Mouse (Mus musculus): Measurements from ENCODE around the gene Slc25a28.

The Slc25a28 gene

DNA sequence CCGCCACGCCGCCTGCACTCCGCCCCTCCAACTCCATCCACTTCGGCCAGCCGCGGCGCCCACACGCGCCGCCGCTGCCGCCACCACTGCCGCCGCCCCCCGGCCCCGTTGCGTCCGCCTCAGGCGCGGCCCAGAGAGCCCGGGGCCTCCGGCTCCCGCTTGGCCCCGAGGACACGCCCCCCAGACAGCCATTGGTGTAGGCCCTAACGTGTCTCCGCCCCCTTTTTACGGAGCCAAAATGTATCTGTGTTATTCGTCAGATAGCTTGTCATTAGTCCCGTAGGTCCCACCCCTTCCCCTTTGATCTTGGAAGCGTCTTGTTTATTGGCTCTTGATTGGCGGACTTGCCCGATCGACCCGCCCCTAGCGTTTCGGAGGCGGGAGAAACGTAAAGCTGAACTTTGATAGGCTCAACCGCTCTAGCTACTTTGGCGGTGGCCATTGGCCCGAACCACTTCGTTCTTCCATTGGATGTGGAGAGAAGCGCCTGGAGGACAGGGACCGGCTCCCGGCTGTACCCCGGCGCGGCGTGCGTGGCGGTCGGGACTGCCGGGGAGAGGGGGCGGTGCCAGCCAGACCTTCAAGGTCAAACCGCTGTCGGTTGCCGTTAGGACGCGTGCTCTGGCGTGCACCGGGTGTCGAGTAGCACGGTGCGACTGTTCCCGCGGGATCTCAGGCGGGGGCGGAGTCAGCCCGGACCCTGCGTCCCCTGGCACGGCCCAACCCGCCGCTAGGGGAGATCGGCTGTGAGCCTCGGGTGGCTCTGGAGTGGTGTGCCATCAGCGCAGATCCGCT lies at the start of gene Slc25a28:
Gene Slc25a28 (minus strand): TSS at position 152 of the 795 bp plus-strand sequence.
- DNase-seq (ENCODE audit: low spot score) = peak; percentile 95

DNA sequence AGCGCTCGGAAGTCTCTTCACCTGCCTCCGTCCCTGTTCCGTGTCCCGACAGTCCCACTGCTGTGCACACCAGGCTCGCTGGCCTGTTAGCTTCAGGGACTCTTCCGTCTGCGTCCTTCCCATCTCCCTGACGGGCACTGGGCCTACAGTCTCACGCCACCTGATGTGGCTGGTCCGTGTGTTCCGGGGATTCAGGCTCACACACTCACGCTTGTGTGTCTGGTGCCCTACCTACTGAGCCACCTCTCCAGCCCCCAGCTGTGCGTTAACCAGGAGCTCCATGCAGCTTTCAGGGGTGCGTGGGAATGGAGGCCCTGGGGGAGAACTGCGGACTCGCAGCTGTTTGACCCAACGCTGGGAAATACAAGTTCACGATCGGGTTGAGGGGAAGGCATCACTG lies 49.5 kb upstream of the Slc25a28 start:
- no peak for DNase-seq (ENCODE audit: low spot score)

DNA sequence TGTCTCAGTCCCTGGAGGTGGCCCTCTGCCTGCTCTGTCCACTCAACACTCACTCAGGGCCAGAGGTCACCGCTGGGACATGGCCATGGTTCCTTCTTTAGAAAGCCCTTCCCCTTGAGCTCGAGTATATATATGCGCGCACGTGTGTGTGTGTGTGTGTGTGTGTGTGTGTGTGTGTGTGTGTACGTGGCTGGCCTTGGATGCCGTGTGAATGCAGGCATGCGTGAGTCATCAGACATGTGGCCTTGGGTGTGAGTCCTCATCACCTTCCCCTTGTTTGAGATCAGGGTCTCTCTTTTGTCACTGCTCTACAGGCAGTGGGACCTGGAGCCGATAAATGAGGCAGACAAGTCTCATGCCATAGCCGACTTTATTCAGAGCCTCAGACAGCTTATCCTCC lies 48.8 kb upstream of the Slc25a28 start:
- no peak for DNase-seq (ENCODE audit: low spot score)

DNA sequence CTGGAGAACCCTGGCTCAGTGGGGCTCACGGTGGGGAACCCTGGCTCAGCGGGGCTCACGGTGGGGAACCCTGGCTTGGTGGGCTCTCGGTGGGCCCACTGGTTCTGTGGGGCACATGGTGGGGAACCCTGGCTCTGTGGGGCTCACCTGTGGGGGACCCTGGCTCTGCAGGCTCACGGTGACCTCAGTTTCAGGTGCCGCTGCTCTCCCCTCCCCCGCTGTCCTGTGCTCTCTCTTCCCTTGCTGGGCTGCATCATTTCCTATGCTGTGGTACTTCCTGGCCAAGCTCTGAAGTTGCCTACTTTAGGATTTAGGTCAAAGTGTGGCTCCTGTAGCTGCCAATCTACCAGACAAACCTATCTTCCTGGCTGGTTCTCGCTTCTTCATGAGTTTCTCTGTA lies 48.2 kb upstream of the Slc25a28 start:
- no peak for DNase-seq (ENCODE audit: low spot score)

DNA sequence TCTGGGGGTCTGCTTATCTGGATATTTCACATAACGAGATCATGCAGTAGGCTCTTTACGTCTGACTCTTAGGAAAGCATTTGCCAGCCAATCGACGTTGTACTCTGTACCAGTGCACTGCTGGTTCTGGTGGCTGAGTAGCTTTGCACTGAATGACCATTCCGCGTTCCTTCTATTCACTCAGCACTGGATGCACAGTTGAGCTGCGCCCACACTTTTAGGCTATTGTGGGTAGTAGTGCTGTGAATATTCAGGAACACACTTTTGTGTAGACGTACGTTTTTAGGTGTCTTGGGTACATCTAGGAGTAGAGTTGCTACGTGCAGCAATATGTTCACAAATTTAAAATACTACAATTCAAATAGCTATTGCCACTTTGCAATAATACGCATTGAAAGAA lies 45.4 kb upstream of the Slc25a28 start:
- no peak for DNase-seq (ENCODE audit: low spot score)

DNA sequence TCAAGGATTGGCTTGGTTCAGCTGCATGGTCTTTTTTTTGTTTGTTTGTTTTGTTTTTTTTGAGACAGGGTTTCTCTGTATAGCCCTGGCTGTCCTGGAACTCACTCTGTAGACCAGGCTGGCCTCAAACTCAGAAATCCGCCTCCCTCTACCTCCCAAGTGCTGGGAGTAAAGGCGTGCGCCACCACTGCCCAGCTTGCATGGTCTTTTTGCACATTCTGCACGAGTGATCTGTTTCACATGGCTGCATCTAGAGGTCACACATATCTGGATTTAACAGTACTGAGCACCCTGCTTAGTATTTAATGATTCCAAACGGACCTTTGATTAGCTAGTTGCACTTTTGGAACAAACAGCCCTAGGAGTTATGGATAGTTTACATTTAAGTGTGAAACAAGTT lies 37.3 kb upstream of the Slc25a28 start:
- DNase-seq (ENCODE audit: low spot score) = no peak

DNA sequence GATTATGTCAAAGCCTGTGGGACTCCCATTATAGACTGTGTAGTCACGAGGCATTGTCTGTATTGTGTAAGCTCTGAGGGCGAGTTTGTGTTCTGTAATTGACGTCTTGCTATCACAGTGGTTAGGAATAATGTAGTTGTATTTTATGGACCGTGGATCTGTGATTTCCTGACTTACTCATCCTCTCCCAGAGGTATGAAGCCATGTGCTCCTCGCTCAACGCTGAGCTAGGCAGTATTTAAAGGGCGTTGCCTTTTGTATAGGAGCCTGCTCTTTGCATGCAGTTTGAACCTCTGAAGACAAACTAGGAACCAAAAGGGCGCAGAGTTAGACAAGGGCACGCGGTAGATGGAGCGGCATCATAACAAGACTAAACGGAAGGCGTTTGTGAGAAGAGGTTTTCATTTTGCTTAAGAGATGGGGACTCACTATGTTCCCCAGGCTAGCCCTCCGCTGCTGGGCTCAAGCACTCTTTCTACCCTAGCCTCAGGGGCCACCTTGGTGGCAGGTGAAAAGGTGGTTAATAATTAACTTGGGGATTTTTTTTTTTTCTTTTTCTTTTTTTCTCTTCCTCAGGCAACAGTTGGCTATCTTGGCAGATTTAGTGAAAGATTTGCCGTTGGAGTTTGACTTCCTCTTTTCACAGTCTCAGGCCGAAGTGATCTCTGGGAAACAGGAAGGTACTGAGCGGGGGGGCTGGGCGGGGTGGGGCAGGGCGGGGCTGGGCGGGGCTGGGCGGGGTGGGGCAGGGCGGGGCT lies 36.7 kb upstream of the Slc25a28 start:
- no peak for DNase-seq (ENCODE audit: low spot score)

DNA sequence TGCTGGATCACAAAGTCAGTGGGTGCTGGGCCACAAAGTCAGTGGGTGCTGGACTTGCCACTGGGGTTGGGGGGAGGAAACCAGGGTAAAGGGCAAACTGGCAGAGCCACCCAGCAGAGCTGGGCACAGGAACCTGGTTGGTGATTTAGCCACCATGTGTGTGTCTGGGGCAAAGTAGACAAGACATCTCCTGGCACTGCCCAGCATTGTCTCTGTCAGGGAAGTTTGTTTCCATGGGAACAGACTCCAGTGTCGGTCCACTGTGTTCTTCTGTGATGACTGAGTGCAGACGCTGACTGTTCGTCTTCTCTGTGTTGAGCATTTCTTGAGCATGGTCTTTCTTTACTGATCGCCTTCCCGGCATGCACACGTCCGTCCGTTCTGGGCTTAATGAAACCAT lies 34.6 kb upstream of the Slc25a28 start:
- no peak for DNase-seq (ENCODE audit: low spot score)

DNA sequence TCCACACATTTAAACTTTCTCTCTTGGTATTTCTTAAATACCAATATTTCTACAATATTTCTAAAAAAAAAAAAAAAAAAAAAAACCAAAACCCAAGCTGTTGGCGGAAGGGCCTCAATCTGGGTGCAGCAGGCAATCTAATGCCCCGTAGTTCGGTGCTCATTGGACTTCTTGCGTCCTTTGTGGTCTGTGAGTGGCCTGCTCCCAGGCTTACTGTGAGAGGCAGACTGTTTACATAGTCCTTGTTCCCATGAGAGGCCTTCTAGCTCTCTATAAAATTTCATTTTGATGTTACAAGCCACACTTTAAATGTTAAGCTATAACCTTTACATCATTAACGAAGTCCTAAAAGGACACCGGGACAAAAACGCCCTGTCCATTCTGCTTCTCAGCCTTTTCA lies 33.5 kb upstream of the Slc25a28 start:
- DNase-seq (ENCODE audit: low spot score) = no peak

DNA sequence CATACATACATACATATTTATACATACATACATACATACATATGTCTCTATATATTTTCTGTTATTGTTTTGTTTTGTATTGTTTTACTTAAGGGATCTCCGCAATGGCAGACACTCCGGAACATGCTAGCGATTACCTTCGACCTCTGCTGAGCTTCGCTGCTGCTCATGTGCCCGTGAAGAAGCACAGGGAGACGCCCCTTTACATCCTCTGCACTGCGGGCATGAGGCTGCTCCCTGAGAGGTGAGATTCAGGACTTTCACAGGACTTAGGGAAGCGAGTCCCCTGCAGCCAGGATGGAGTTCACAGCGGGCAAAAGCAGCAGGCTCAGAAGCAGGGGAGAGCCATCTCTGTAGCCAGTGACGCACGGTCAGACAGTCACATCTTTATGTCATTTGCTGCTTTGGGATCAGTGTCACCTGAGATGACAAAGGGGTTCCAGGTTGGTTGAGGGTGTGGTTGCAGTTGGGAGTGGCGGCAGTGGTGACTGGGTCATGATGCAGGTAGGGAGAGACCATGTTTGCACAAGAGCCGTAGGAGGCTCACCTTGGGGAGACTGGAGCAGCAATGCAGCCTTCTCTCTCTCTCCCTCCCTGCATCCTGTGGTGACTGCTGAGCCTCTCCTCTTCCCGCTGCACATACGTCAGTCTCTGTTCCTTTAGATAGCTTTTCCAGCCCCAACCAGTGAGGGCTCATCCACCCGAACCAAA lies 30.3 kb upstream of the Slc25a28 start:
- no peak for DNase-seq (ENCODE audit: low spot score)

DNA sequence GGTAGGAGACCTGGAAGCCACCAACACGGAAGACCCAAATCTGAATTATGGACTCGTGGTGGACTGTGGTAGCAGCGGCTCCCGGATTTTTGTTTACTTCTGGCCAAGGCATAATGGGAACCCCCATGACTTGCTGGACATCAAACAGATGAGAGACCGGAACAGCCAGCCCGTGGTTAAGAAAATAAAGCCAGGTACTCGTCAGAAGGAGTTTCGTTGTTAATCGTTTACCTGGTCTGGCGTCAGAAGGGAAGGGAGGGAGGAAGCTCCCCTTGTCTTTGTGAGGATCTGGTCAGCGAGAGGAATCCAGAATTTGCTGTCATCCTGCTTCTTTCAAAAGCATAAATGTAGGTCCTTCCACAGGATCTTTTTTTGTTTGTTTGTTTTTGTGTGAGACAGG lies 29.5 kb upstream of the Slc25a28 start:
- no peak for DNase-seq (ENCODE audit: low spot score)

DNA sequence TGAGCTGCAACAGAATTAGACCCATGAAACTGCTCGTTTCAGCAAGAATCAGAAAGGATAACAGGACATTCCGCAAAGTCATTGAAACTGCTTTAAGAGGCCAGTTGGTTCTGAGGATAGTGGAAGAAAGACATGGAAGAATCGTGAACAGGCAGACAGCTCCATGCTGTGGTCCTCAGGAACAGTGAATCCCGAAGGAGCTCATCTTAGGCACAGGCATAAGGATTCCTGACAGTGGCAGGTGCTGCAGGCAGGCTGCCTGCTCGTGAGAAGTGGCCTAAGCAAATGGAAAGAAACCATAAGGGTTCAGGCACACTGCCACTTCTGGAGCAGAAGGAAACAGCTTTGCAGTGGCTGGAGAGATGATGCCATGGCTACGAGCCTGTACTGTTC lies 25.1 kb upstream of the Slc25a28 start:
- no peak for DNase-seq (ENCODE audit: low spot score)

DNA sequence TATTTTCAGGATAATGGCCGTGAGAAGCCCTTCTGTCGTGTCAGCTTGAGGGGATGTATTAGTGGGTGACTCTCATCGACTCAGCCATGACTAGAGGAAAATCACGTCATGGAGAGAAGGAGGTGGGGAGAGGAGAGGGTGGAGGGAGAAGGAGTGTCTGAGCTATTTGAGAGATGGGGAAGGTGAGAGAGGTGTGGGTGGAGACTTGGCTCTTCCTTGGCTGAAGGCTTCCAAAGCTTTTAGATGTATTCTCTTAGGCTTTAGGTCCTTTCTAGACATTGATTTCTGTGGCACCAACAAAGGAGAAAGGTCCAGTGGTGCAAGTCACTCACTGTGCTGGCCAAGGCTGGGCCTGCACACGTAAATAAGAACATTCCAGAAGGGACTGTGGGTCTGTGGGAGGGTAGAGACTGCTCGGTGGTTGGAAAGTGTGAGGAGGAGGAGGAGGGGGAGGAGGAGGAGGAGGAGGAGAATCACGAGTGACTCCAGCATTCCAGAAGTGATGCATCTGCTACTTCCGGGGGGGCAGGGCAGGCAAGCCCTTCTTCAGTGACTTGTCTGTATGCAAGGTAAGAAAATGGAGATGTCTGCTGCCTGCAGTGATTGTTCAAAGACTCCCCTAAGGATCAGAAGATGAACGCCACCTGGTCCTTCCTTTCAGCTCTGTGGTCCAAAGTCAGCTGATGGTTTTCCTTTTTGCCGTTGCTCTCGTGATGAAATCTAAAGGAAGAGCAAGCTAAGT lies 24.5 kb upstream of the Slc25a28 start:
- DNase-seq (ENCODE audit: low spot score) = no peak

DNA sequence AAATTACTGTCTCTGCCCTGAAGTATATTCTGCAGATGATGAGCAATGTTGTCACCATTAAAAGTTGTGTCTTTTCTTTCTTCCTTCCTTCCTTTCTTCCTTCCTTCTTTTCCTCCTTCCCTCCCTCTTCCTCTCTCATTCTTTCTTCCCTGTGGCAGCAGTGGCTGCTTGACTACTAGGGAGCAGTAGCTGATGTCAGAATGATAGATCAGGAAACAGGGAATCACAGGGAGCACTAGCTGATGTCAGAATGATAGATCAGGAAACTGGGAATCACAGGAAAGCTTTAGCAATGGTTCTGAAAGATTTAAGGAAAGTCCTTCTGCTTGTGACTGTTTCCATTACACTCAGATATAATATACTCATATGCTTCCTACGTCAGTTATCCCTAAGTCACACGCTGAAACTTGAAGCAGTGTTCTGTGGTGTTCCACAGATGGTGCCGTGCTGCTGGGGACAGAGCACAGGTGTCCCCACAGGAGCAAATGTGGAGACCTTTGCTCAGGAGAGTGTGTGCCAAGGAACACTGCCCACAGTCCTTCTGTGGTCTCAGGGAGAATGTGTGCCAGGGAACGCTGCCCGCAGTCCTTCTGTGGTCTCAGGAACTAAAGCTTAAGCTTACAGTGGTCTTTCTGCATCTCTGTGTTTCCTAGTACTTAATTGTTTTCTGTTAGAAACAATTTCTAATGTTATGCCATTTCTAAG lies 23.1 kb upstream of the Slc25a28 start:
- no peak for DNase-seq (ENCODE audit: low spot score)

DNA sequence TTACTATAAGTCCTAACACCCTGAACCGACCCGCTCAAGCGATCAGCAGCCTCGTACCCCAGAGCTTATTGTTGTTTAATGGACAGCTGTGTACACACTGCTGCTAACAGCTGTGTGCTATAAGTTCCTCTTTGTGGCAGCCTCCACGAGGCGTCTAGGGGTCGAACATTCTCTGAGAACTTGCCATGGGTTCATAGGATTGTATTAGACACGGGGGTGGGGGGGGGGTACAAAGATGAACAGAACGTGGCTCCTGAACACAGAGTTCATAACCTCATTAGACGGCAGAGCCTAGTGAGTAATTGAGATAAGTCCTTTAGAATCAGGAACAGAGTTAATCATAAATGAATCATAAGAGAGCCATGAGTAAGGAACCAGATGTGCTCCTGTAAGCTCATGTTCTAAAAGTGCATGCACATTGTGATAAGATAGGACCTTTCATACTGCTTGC lies 20.9 kb upstream of the Slc25a28 start:
- no peak for DNase-seq (ENCODE audit: low spot score)

DNA sequence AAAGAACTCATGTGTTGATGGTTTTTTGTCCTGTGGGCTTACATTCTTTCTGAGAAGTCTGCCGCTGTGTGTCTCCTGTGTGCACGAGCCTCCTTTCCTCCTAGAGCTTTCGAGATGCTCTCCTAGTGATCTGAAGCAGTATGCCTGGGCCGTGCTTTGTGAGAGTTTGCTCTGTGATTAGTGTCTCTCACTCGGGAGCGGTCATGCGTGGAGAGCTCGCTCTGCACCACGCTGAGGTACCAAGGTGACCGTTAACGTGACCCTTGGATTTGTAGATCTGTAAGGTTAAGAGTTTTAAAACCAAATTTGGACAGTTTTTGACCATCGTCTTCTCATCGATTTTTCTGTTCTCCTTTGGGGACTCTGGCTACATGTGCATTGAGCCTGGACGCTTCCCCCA lies 18.1 kb upstream of the Slc25a28 start:
- no peak for DNase-seq (ENCODE audit: low spot score)

DNA sequence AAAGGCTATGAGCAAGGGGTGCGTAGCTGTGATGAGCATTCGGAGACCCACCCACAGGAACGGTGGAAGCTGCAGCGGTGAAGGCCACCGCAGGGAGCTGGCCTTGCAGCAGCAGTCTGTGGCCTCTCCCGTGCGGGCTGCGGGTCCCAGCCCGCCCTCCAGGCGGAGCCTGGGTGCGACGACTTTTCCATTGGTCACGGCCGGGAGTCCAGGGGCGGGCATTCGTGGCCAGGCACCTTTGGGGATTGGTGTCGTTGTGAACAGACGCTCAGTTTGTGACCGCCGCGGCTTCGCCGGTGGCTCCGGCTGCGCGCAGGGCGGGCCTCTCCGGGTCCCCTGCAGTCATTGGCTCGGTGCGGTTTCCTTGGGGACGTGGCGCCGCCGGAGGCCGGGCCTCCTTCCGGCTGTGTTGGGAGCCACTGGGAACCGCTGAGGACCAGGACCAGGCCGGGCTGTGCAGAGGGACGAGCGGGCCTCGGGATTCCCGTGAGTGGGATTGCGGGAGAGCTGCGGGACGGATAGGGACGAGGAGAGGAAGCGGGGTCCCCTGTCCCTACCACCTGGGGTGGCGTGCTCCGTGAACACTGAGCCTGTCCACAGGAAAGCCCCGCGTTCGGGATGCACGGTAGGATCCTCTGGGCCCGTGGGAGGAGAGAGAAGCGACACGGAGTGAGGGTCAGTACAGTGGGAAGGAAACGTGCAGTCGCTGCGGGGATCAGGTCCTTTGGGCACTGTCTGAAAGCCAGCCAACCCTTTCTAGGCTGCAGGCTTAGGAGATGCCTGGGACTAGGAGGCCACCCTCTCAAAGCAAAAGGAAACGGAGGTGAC lies 15.0 kb upstream of the Slc25a28 start, which contains the start of gene Entpd7:
Gene Entpd7 (plus strand): TSS at position 254 of the 828 bp plus-strand sequence.
- peak; percentile 98 for DNase-seq (ENCODE audit: low spot score)

DNA sequence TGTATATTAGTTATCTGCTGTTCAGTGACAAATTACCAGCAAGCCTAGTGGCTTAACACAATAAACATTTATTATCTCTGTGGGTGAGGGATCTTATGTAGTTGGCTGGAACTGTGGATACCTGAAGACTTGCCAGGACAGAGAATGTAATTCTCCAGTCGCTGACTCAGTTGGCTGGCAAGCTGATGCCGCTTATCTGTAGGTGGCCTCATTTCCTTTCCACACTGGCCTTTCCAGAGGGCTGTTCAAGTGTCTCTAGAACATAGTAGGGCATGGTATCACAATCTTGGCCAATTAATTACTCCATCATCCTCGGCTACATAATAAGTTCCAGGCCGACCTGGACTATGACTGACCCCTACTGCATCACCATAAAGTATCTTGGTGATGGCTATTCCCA lies 6.9 kb upstream of the Slc25a28 start:
- DNase-seq (ENCODE audit: low spot score) = no peak

DNA sequence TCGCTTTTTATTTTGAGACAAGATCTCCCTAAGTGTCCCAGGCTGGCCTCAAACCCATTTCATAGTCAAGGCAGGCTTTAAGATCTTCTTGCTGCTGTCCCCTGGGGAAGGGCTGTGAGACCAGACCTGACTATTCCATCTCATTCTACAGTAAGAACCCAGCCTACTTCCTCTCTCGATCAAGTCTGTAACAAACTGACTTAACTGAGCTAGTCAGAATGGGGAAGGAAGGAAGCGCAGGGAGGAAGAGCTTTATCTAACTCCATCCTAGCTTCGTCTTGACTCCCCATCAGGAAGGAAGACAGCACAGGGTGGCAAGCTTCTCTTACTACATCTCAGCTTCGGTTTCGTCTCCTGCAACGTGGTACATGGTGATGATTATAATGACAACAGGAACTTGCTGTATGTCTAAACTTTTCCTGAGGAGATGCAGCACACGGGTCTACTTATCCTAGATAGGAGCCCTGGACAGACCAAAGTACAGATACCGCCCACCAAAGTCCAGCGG lies 4.8 kb upstream of the Slc25a28 start:
- DNase-seq (ENCODE audit: low spot score) = no peak

DNA sequence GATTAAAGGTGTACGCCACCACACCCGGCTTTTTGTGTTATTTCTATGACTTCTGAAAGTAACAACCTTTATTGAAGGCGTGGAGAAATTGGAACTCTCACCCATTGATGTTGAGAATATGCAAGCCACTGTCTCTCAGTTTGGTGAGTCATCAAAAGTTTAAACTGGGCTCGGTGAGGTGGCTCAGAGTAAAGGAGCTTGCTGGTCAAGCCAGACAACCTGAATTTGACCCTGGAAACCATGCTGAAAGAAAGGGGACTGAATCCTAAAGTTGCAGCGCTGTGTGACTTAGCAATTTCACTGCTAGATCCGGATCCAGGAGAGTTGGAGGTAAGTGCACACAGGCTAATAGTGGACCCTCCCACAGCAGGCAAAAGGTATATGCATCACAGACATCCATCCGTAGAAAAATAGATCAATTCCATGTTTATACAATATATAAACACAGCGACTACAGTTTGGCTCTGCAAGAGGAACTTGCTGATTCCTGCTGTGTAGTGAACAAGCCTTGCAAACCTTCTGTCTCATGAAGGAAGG lies 3.9 kb upstream of the Slc25a28 start:
- DNase-seq (ENCODE audit: low spot score) = no peak
